Mouse (Mus musculus) natural killer cell, adult 2 months (primary cell): ENCODE data around the gene Naa40.

ENCODE experiments used
- DNase-seq, 2 experiments: peaks; one replicate each; pipeline ENCODE4 v3.0.0; 2022; ENCODE audit warnings: low spot score in 2 of 2

Gene Naa40

DNA sequence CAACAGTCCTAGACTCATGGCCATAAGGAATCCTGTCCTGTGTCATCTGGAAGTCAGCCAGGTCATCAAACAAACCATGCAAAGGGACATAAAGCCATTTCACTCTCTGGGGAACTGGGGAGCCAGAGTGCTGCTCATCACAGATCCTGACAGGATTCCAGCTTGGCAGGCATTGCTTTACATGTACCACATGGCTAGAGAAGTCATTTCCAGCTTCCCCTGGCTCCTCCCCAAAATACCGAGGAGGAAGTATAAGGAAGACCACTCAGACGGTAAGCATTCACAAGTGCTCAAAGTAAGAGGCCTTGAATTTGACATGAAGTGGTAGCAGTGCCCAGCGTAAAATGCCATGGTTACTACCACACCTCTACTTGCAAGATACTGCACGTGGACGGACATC is 26.5 kb downstream of the Naa40 start:
- no peak for DNase-seq

GRCm38 (mm10) chr19:7213010-7213409 is 28.0 kb downstream of the Naa40 start:
- DNase-seq: no peak

DNA sequence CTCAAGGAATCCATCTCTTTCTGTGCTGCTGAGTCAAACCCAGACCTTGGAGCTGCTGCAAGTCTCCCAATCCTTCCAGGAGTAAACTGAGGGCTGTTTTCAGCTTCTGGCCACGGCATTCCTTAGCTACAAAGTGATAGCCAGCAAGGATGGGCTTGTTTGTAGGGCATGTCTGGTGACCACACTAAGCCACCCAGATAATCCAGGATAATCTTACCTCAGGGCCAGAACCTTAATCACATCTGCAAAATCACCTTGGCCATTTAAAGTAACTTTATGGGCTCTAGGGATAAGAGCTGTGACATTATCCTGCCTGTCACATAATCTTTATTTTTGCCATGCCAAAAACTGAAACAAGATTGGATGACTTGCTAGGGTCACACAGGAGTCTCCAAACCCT is 28.8 kb downstream of the Naa40 start:
- DNase-seq: no peak

DNA sequence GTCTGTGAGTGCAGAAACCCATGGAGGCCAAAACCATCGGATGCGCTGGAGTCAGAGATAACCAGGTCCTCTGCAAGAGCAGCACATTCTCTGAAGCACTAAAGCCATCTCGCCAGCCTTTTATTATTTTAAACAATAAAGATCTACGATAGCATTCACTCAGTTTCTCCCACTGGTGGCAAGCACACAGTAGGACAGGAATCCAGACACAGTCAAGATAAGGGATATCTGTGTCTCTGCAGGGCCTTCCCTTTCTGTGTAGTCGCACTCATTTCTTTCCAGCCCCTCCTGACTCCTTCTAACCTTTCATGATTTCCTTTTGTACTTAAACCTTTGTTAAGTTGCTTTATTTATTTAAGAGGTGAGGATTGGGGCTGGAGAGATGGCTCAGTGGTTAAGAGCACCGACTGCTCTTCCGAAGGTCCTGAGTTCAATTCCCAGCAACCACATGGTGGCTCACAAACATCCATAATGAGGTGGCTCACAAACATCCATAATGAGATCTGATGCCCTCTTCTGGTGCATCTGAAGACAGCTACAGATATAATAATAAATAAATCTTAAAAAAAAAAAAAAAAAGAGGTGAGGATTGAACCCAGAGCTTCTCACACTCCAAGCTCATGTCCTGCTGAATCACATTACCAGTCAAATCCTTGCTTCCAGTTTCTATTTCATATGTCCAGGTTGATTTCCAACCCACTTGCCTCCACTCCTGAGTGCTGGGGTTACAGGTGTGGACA is 30.9 kb downstream of the Naa40 start:
- DNase-seq: no peak

DNA sequence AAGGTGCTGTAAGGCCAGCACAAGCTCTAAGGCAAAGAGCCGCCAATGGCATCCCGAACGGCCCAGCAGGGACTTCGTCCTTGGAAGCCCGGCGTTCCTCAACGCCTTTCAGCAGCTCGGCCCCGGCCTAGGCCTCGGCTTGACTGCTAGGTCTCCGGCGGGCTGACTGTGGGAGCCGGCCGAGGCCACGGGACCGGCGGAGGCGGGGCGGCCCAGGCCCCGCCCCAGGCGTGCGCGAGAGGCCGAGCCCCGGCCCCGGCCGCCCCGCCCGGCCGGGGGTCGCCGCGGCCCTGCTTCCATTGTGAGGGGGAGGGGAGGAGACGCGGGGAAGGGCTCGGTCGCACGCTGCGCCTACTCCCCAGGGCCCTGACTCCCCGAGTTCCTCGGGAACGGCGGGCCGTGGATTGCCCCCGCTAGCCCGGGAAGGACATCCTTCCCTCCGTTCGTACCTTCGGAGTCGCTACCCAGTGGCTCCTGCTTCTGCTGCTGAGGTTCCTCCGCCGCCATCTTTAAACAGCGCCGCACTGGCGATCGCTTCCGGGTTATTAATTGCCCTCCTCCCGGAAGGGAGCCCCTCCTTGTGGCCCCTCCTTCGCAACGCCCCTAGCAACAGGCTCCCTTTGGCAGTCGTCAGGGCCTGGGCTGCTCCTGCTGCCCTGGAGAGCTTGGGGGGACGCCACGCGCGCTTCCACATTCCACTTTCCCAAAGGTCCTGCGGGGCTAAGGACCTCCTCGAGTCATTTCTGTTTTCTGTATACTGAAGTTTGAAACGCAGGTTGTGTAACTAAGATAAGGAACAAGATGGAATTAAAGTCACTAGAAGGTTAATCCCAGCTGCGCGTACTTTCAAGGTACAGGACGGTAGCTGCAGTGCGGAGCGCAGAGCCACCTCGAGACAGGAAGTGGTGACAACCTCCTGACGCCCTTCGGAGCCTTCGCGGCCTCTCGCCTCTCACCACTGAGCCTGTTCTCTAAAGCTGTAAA is 34.9 kb downstream of the Naa40 start, which contains the start of gene Otub1:
TSS of gene Otub1 (minus strand) at position 564 of the 984 bp plus-strand sequence.
- peak; percentile 91 to 92 for DNase-seq

DNA sequence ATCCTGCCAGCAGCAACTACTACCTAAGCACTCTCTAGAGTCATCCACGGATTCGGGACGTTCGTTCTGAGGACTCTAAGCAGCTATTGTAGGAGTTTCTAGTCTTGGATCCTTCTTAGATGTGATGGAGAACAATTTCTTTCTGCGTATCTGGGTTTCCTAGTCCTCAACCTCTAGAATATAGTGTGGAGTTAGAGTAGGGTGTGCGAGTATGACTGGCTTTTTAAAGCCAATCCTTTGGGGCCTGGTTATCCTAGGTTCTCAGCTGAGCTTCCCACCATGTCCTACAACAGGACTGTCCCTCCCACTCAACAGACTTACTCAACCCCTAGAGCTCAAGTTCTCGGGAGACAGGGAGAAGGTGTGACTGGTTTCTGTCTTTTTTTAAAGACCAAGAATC is 35.7 kb downstream of the Naa40 start:
- no peak for DNase-seq

DNA sequence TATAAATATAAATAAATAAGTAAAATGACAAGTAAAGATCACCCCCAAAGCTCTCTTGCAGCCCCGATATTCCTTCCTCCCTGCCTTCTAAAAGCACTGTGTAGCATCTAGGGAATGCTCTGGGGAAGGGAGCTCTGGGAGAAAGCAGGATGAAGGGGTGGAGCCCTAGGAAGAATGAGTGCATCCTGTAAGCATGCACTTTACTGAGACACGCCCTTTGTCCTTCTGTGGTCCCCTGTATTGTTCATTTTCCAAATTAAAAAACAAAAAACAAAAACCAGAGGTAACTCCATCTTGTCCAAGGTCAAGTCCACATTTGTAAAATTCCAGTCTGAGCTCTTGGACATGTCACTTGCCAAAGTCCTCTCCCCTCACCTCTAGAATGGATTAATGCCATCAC is 36.1 kb downstream of the Naa40 start:
- no peak for DNase-seq

- DNase-seq: no peak
Observed at GRCm38 (mm10) chr19:7200427-7200826, 40.6 kb downstream of the Naa40 start.

GRCm38 (mm10) chr19:7199089-7199488 is 41.9 kb downstream of the Naa40 start:
- DNase-seq: no peak

- no peak for DNase-seq
Observed at GRCm38 (mm10) chr19:7197445-7197844, 43.5 kb downstream of the Naa40 start.

GRCm38 (mm10) chr19:7196741-7197270 is 44.2 kb downstream of the Naa40 start:
- DNase-seq: no peak

GRCm38 (mm10) chr19:7195900-7196728 is 44.9 kb downstream of the Naa40 start:
- DNase-seq: peak; percentile 30 to 48

DNA sequence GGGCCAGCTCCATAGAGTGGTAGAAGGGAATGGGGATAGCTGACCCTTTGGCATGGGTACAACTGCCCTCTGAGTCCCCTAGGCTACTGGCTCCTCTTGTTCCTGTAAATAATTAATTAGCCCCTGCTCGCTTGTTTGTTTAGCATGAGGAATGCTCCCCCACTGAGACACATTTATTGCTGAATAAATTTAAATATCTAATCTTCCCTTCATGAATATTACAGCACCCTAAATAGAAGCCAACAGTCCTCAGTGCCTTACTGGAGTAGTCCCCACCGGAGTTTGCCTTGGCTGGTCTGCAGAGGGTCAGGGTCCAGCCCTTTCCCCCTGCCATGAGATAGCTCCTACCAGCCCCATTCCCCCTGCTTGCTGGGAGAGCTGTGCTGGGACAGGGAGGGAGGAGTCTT is 48.4 kb downstream of the Naa40 start:
- DNase-seq: no peak

GRCm38 (mm10) chr19:7191639-7192038 is 49.3 kb downstream of the Naa40 start:
- DNase-seq: no peak

DNA sequence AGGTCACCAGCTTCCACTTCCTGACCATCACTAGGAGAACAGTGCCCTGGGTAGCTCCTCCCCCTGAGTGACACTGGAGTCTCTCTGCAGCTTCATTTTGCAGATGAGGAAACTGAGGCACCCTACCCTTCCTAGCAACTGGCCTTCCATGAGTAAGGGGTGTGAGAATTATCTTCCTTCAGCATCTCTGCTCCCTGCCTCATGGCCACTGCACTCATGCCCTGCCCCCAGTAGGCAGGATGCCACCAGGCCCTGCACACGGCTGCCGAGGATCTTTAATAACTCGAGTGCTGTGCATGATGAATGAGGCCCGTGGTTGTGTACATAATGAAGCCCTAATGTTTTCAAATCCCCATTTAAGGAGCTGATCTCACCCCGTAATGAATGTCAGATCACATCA is 50.0 kb downstream of the Naa40 start:
- no peak for DNase-seq

- DNase-seq: no peak
Observed at GRCm38 (mm10) chr19:7189026-7189425, 52.0 kb downstream of the Naa40 start.

GRCm38 (mm10) chr19:7187157-7187556 is 53.8 kb downstream of the Naa40 start:
- DNase-seq: no peak

DNA sequence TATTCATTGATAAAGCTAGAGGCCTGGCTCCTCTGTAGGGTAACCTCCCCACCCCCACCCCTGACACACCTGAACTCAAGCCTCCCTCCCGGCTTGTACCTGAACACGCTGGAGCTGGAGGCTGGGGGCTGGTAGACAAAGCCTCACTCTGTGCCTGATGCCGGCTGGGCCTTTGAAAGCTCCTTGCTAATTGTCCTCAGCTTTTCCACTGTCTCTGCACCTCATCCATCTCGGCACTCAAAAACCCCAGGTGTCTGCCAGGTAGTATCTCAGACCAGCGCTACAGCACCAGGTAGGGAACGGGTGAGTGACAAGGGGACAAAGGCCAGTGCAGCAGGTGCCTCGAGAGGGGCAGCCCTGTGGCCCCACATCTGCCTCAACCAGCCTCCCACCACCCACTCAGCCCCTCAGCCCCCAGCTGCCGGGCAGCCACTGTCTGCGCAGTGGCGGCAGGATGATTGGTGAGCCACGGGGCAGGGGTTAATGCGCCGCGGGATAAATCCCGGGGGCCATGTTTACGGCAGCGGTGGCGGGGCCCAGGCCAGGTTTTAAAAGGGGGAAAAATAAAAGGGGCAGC is 55.2 kb downstream of the Naa40 start:
- DNase-seq: no peak

GRCm38 (mm10) chr19:7185059-7185458 is 55.9 kb downstream of the Naa40 start:
- no peak for DNase-seq

- no peak for DNase-seq
Observed at GRCm38 (mm10) chr19:7183419-7183818, 57.6 kb downstream of the Naa40 start.

DNA sequence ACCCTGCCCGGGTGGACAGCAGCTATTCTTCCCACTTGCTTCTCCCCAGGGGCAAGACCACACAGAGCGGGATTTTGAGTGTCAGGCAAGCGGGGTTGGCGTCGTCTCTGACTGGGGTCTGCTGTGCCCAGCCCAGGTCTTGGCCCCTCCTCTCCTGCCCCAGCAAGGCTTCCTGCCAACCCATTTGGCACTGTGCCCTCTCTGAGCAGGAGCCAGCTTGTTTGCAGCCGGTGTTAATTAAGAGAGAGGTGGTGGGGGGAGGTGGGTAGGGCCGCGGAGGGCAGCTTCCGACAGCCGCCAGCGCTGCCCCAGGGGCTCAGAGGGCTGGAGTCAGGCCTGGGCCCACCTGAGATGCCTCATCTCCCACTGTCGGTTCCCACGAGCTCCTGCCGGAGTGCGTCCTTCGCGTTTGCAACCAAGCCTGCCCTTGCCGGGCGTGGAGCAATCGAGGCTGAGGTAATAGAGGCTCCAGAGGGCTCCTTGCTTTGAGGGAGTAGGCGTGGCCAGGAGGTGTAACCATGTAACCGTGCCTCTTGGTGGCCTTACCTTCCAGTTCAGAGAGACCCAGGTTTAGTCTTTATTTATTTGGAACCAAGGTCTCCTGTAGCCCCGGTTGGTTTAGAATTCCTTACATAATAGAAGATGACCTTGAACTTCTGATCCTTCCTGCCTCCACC is 58.6 kb downstream of the Naa40 start:
- DNase-seq: no peak
